Mouse (Mus musculus) heart, embryonic 11.5 days (tissue): ENCODE measurements around the gene Fam240b. TPM values are rescaled to one million over a fixed set of nuclear protein-coding genes. Genes with fewer than 3 reads are reported as not detected.

Experiments used
- ATAC-seq: fragments of 200-750 bp; cut with Nextera tagmentation; replicated peaks from 2 replicates; pipeline ENCODE4 v1.8.0; 2017; ENCODE audit warnings: moderate library complexity; ENCODE audit not compliant: insufficient number of reproducible peaks, low FRiP score, low TSS enrichment
- H3K27ac ChIP-seq: fragments of 300-500 bp; sonication (generic); 2 replicates; pipeline ENCODE4 v1.5.1; 2014; ENCODE audit warnings: mild to moderate bottlenecking, low read depth, low read length
- H3K27me3 ChIP-seq: fragments of 300-500 bp; sonication (generic); 2 replicates; pipeline ENCODE4 v1.6.1; 2014; ENCODE audit warnings: mild to moderate bottlenecking, low read length, mixed read lengths; ENCODE audit not compliant: control insufficient read depth, insufficient read depth
- H3K36me3 ChIP-seq: fragments of 300-500 bp; sonication (generic); 2 replicates; pipeline ENCODE4 v1.6.1; 2014; ENCODE audit warnings: mild to moderate bottlenecking, low read length, moderate library complexity, mixed read lengths; ENCODE audit not compliant: control insufficient read depth, insufficient read depth
- H3K4me1 ChIP-seq: fragments of 300-500 bp; sonication (generic); 2 replicates; pipeline ENCODE4 v1.6.1; 2014; ENCODE audit warnings: low read length; ENCODE audit not compliant: control insufficient read depth, insufficient read depth
- H3K4me2 ChIP-seq: fragments of 300-500 bp; sonication (generic); 2 replicates; pipeline ENCODE4 v1.6.1; 2014; ENCODE audit warnings: mild to moderate bottlenecking, moderate library complexity
- H3K4me3 ChIP-seq: fragments of 300-500 bp; sonication (generic); 2 replicates; pipeline ENCODE4 v1.5.1; 2014; ENCODE audit warnings: low read depth, low read length
- H3K9ac ChIP-seq: fragments of 300-500 bp; sonication (generic); 2 replicates; pipeline ENCODE4 v1.6.1; 2014; ENCODE audit warnings: mild to moderate bottlenecking, low read depth, low read length, moderate library complexity
- H3K9me3 ChIP-seq: fragments of 300-500 bp; sonication (generic); replicated peaks from 2 replicates; pipeline ENCODE4 v1.6.1; 2016; ENCODE audit warnings: low read length; ENCODE audit not compliant: control insufficient read depth
- WGBS: fragments of 180-500 bp; shearing (Covaris S2); extraction: QIAGEN DNeasy Blood & Tissue Kit; methylation state at CpG from one replicate; pipeline ENCODE4 v1.1.7; 2014; ENCODE audit not compliant: insufficient replicate concordance; 5-methylcytosine and 5-hydroxymethylcytosine counted together
- polyA plus RNA-seq: library from polyadenylated mRNA; unstranded; fragments of >200 nt; fragmentation: Nextera tagmentation; extraction: Ambion mirVana; gene quantifications from 2 replicates; pipeline ENCODE4 v1.2.1, GENCODE M21; 2014

Gene Fam240b
- polyA plus RNA-seq, 1 experiment from 2014 or later = not detected

GRCm38 (mm10) chr13:64448729-64449128, 48.9 kb downstream of the Fam240b start:
- Histone ChIP-seq H3K27me3 (no peaks in the 10 kb centered on the region), H3K9me3 (no peaks in the 10 kb centered on the region), H3K4me2 (no peak overlapping the region), H3K36me3 (no peaks in the 10 kb centered on the region), H3K4me3 (no peak overlapping the region), H3K4me1 (no peaks in the 10 kb centered on the region), H3K27ac (no peak overlapping the region), H3K9ac (no peak overlapping the region)
- no peak for ATAC-seq
- WGBS = 80% methylated on average over 5 of the region's 5 CpGs

DNA sequence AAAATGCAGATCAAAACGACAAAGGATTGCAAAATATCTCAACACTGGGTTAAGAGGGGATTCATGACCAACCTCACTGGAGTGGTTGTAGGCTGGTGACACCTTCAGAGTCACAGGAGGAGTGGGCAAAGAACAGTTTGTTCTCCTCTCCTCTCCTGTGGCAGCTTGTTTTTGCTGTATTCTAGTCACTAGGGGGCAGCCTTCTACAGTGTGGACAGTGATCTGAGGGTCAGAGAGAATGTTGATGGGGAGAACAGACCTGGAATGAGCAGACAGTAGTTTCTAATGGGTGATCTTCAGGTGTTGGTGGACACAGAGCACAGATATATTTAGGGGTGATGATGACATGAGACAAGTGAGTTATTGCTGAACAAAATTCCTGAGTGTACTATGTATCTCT, 49.6 kb downstream of the Fam240b start:
- Histone ChIP-seq H3K9ac (no peak overlapping the region), H3K4me1 (no peaks in the 10 kb centered on the region), H3K9me3 (no peaks in the 10 kb centered on the region), H3K27ac (no peak overlapping the region), H3K4me2 (no peak overlapping the region), H3K4me3 (no peak overlapping the region), H3K27me3 (no peaks in the 10 kb centered on the region), H3K36me3 (no peaks in the 10 kb centered on the region)
- no peak for ATAC-seq
- 3% methylated on average over 1 of the region's 1 CpGs for WGBS

DNA sequence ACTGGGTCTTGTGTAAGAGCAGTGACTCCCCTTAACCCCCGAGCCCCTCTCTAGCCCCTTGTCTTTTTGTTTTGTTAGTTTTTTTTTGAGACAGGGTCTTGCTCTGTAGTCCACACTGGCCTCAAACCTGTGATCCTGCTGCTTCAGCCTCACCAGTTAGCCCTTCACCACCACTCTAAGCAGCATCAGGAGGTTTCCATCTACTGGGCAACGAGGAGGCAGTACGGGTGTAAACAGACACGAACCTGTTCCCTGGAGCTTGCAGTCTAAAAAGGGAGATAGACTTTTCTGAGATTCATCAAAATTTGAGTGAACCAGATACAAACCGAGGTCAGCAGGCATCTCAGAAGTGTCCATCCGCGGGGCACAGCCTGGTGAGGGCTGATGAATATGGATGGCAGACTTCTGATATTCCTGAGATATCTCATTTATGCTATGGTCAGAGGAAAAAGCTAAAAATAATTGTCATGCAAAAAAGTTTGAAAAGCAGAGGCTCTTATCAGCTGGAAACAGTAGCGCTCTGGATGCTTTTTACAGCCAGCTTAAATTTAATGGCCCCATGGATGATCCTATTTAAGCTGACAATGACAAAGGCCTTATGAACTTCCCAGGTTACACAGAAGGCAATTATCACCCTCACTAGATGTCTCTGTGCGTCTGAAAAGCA, 52.2 kb downstream of the Fam240b start:
- no peaks in the 10 kb centered on the region for H3K4me1 ChIP-seq
- ATAC-seq = no peak
- 69% methylated on average over 9 of the region's 9 CpGs for WGBS
- H3K4me3 ChIP-seq = no peak overlapping the region
- H3K4me2 ChIP-seq = no peak overlapping the region
- no peaks in the 10 kb centered on the region for H3K36me3 ChIP-seq
- H3K27me3 ChIP-seq = no peaks in the 10 kb centered on the region
- no peak overlapping the region for H3K9ac ChIP-seq
- H3K27ac ChIP-seq = no peak overlapping the region
- H3K9me3 ChIP-seq = no peaks in the 10 kb centered on the region

- Histone ChIP-seq H3K9me3 (no peaks in the 10 kb centered on the region), H3K4me3 (no peak overlapping the region), H3K4me2 (no peak overlapping the region), H3K27ac (no peak overlapping the region), H3K4me1 (no peaks in the 10 kb centered on the region), H3K9ac (no peak overlapping the region), H3K27me3 (no peaks in the 10 kb centered on the region), H3K36me3 (no peaks in the 10 kb centered on the region)
- ATAC-seq = no peak
- WGBS = 48% methylated on average over 4 of the region's 4 CpGs
Observed at GRCm38 (mm10) chr13:64443263-64443894, 54.2 kb downstream of the Fam240b start.

DNA sequence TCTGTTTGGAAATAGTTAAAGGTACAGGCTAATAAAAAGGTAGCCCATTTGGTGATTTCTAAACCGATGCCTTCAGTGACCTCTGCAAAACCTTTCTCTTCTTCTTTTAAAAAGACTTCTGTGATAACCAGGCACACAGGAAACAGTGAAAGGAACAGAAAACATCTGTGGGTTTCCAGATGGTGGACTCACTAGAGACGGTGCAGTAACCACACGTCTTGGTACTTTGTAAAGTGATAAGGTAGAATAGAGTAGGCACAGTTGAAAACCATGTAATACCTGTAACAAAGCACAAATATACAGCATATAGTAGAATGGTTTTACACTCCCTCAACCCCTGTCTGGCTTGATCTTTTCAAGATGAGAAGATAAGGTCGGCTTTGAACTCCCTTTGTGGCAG, 57.0 kb downstream of the Fam240b start:
- no peak overlapping the region for H3K9ac ChIP-seq
- H3K4me2 ChIP-seq = no peak overlapping the region
- no peak overlapping the region for H3K4me3 ChIP-seq
- H3K9me3 ChIP-seq = no peaks in the 10 kb centered on the region
- H3K27me3 ChIP-seq = no peaks in the 10 kb centered on the region
- no peaks in the 10 kb centered on the region for H3K36me3 ChIP-seq
- no peak overlapping the region for H3K27ac ChIP-seq
- H3K4me1 ChIP-seq = no peaks in the 10 kb centered on the region
- no peak for ATAC-seq
- 57% methylated on average over 4 of the region's 4 CpGs for WGBS

- H3K4me2 ChIP-seq = no peak overlapping the region
- no peaks in the 10 kb centered on the region for H3K27me3 ChIP-seq
- ATAC-seq = no peak
- H3K4me3 ChIP-seq = no peak overlapping the region
- H3K36me3 ChIP-seq = no peaks in the 10 kb centered on the region
- H3K27ac ChIP-seq = no peak overlapping the region
- H3K4me1 ChIP-seq = no peaks in the 10 kb centered on the region
- no peaks in the 10 kb centered on the region for H3K9me3 ChIP-seq
- 81% methylated on average over 5 of the region's 5 CpGs for WGBS
- H3K9ac ChIP-seq = no peak overlapping the region
Observed at GRCm38 (mm10) chr13:64439471-64439870, 58.1 kb downstream of the Fam240b start.

DNA sequence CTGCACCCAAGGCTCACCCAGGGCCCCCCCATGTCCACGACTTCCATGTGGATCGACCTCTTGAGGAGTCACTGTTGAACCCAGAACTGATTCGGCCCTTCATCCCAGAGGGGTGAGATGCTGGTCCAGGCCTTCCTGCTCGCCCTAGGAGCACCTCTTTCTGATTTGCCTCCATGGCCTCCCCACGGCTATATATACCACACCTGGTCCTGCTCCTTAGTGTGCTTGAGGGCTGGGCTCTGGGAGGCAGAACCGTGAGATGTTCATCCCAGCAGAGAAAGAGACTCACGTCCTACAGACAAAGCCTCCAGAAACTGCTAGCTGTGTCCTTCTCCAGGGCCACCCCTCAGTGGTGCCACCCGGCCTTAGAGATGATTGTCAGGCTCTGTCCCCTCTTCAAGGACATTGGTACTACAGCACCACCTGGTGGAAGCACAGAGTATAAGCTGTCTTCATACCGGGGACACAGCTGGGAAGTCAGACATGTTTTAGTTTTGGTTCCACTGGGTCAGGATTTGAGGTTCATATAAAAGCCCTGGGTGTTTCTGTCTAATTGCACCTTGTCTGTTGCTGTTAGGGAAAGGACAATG, 58.6 kb downstream of the Fam240b start:
- Histone ChIP-seq H3K9ac (no peak overlapping the region), H3K4me2 (no peak overlapping the region), H3K36me3 (no peaks in the 10 kb centered on the region), H3K27ac (no peak overlapping the region), H3K27me3 (no peaks in the 10 kb centered on the region), H3K4me1 (no peaks in the 10 kb centered on the region), H3K9me3 (no peaks in the 10 kb centered on the region), H3K4me3 (no peak overlapping the region)
- ATAC-seq = no peak
- 48% methylated on average over 9 of the region's 9 CpGs for WGBS

- WGBS = 72% methylated on average over 7 of the region's 7 CpGs
- Histone ChIP-seq H3K9ac (no peak overlapping the region), H3K27me3 (no peaks in the 10 kb centered on the region), H3K4me1 (no peaks in the 10 kb centered on the region), H3K27ac (no peak overlapping the region), H3K36me3 (no peaks in the 10 kb centered on the region), H3K4me2 (no peak overlapping the region), H3K4me3 (no peak overlapping the region), H3K9me3 (no peaks in the 10 kb centered on the region)
- ATAC-seq = no peak
Observed at GRCm38 (mm10) chr13:64437801-64438200, 59.8 kb downstream of the Fam240b start.
